Mouse (Mus musculus) brain, embryonic 14.5 days (tissue): ENCODE measurements at regions not wholly inside any gene's neighbourhood (a gene's known extent, or its start where the extent isn't known, plus 50 kb on each side); places are given as distances from the start of the nearest gene placed in this dataset.

Experiments used
- DNase-seq: peaks from one replicate; pipeline ENCODE4 v3.0.0-alpha.2; 2011; ENCODE audit warnings: low read depth
- CTCF ChIP-seq: fragments of 200-500 bp; IDR thresholded peaks from 2 replicates; pipeline ENCODE4 v1.5.1; 2012; ENCODE audit warnings: inconsistent platforms, mild to moderate bottlenecking, moderate library complexity, borderline replicate concordance; ENCODE audit not compliant: insufficient read depth, insufficient read length; ENCODE audit errors: extremely low read depth
- POLR2A ChIP-seq: fragments of 200-500 bp; IDR thresholded peaks from 2 replicates; pipeline ENCODE4 v1.6.1; 2012; ENCODE audit warnings: mild to moderate bottlenecking, inconsistent platforms, borderline replicate concordance; ENCODE audit not compliant: poor library complexity, insufficient read depth, insufficient read length, severe bottlenecking; ENCODE audit errors: extremely low read depth

DNA sequence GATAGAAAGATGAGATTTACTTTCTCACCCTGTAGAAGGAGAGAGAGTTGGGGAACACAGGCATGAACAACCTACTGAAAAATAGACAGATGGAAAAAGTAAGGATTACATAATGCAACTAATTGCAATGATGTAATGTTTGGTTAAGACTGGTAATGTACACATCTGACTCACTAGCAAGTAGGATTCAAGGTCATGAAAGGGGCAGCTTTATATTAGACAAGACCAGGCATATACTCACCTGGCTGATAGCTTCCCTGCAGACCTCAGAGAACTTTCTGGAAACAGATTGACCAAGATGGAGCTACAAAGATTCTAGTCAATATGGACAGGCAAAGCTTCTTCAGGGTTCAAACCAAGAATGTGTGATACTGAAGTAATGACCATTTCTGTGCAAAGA is 227.7 kb upstream of the Dab2 start:
- DNase-seq, result no peak
- TF ChIP-seq POLR2A, result no peak
- no peak for TF ChIP-seq CTCF

DNA sequence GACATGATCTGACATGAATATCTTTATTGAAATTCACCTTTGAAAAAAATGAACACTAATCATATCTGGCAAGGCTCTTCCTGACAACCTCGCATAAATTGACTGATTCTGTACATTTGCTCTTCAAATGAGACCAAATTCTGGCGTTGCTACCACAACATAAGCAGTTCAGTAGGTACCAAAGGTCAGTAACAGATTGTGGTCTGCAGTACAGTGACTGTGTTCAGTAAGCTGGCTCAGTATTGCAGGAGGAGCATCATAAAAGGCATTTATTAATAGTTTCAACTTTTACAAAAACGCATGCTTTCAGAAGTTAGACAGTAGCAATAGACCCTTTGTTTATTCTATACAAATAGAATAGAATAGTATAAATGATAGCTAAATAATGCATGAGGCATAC is 226.7 kb upstream of the Dab2 start:
- TF ChIP-seq CTCF (no peak), POLR2A (no peak)
- DNase-seq, result no peak

DNA sequence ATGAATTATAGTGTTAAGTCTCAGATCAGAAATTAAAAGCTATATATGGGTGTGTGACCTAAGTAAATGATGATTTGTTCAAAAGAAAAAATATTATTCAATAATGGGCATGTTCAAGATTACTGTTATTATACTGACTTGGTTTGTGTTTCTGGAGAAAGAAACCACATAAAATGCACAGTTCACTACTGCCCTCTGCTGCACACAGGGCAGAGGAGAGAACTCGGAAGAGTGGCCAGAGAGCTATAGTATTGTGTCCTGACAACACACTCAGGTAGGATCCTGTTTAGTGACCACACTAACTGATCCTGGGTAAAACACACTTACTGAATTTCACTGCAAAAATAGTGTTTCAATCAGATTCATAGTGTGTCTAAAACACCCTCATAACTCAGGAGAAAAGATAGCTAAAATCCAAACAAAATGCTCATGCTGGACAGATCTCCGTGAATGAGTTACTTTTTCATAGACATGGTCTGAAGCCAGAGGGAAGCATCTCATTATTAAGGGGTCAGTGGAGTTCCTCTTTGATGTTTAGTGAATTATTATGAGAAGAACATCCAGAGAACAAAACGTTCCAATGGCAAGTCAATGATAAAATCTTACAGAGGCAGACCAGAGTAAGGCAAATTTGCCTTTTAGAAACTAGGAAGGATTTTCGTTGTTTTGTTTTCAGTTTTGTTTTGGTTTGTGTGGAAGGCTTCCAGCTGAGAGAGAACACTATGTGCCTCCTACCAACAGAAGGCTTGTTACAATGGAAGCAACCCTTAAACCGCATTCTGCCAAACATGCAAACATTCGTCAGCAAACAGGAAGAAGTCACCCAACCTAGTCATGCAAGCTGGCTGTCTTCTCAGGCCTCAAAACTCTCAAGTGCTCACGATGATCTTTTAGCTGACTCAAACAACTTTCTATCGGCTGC is 218.6 kb upstream of the Dab2 start:
- peak; percentile 62 for DNase-seq
- TF ChIP-seq CTCF (peak; percentile 68; the same call in 1 of the 2 replicates), POLR2A (no peak)

DNA sequence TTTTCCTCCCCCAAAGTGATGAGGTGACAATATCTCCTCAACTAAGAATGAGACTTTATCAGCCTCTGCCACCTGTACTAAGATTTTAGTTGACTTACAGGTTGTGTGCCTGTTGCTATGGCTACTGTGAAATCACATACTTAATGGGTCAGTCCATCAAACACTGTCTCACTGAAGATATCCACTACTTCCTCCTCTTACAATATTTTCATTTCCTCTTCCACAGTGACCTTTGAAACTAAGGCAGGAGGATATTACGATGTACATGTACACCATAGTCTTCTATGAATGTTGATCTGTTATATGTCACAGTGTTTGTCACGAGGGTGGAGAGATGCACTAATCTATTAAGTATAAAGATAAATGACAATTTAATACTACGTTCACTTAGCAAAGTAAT is 212.4 kb upstream of the Dab2 start:
- DNase-seq, result no peak
- TF ChIP-seq CTCF, result no peak
- TF ChIP-seq POLR2A, result no peak

DNA sequence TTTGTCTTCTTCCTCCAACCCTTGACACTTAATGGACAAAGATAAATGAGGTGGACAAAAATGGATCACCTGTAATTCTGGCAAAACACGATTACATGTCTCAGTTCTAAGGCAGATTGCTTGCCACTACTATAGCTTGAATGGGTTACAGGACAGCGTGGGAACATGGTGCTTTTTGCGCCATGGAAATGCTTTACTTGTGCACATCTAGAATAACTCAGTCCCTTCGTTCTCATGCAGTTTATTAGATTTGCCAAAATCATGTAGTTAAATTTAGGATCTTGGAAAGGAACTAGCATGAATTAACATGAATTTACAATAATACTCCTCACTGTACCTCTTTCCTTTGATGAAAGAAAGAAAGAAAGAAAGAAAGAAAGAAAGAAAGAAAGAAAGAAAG is 211.1 kb upstream of the Dab2 start:
- TF ChIP-seq CTCF, result no peak
- no peak for TF ChIP-seq POLR2A
- no peak for DNase-seq

DNA sequence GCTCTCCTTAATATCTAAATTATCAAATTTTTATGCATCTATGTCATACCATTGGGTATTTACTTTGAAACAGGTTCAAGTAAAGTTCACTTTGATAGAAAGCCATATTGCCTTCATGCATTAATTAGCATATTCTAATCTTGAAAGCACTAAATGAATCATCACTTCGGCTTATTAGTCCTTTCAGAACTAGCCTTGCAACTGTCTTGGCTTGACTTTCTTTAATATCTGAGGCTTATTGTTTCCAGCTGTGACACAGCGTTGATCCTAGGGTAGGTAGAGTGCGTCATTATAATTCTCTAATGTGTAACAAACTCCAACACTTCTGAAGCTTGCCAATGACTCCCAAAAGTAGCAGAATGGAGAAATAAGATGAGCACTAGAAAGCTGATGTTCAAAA is 169.9 kb upstream of the Dab2 start:
- TF ChIP-seq CTCF (no peak), POLR2A (no peak)
- no peak for DNase-seq

DNA sequence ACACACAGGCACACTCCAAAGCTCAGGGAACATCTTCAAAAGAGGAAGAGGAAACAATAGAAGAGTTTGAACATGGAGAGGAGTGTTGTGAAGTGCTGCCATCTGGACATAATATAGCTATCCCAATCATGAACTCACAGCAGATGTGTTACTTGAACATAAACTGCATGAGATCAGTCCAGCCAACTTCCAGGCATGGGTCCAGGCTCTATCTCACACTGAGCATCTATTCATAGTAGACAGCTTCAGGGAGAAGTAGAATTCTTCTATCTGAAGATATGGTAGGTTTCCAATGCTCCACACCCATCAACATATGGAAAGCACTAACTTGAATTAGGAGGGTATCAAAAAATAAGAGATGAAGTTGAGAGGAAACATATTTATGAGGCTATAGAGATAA is 167.4 kb upstream of the Dab2 start:
- TF ChIP-seq CTCF (no peak), POLR2A (no peak)
- DNase-seq, result no peak

DNA sequence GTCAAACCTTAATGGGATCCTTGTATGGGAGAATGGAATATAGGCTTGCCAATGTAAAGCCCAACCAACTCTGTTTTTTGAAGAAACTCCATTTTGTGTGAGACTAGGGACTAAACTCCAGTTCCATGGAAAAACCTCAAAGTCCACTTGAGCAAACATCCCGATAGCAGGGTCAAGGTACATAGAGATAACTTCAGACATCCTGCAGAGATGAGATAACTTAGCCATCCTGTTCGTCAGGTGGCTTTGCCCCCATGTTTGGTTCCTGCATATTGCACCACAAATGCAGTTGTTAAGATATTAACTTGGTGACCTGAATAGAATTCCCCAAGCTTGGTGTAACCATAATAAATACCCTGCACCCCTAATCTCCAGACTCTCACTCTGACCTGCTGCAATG is 154.5 kb upstream of the Dab2 start:
- TF ChIP-seq POLR2A (no peak), CTCF (no peak)
- no peak for DNase-seq

DNA sequence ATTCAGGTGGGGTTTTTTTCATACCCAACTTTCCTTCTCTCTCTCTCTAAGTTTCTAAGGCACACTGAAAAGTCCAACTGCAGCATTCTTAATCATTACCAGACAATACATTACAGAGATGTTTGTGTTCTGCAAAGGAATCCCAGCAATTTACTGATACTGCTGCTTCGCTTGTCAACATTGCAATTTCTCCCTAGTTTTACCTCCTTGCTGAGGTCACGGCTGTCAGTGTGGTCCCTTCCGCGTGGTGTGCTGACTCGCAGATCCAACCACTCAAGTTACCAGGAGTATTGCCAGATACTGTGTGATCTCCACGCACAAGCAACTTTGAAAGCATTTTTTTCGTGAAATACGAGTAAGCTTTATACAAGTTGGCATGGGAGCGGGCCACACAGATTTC is 144.9 kb upstream of the Dab2 start:
- TF ChIP-seq CTCF (no peak), POLR2A (no peak)
- peak; percentile 1 for DNase-seq

DNA sequence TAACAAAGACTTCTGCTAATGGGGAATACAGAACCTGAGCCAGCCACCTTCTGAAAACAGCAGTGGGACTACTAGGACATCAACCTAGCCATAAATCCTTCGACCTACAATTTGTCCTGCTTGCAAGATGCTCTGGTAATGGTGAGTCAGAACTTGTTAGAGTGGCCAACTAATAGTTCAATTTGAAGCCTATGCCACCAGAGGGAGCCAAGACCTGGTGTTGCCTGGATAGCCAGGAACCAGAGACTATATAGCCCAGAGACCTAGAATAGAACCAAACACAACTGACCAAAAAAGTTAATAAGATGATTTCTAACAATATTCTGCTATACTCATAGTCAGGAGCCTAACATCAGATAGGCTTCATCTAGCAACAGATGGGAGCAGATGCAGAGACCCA is 119.3 kb upstream of the Dab2 start:
- TF ChIP-seq POLR2A (no peak), CTCF (no peak)
- DNase-seq, result no peak

DNA sequence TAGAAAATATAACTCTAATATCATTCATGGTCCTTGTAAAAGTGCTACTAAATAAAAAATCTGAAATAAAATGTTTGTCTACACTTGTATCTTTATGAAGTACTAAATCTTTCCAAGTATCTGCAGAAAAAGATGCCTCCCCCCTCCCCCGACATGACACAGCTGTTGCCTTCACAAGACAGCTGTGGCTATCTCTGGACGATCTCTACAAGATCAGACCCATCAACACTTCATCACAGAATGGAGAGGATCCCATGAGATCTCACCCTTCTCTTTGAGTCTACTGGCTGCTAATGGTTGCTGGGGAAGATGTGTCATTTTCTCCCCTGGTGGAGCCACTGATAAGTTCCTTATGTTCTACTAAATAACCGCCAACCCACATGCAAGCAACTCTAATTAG is 116.0 kb upstream of the Dab2 start:
- no peak for DNase-seq
- TF ChIP-seq POLR2A (no peak), CTCF (no peak)

DNA sequence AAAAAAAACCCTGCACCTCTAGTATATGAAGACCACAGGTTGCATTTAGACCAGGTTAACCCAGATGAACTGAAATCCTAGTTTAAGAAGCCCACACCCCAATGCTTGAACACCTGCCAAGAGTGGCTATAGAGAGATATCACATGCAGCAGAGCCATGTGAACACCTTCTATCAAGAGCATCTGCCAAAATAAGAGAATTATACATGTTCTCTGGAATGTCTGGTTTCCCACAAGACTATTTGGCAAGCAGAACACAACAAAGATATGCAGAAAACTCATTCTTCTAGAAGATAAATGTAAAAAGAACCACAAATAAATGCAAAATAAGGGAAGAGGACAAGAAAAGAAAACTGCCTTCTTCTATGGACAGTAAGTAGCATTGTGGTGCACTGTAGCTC is 107.7 kb upstream of the Dab2 start:
- DNase-seq, result no peak
- no peak for TF ChIP-seq CTCF
- no peak for TF ChIP-seq POLR2A

DNA sequence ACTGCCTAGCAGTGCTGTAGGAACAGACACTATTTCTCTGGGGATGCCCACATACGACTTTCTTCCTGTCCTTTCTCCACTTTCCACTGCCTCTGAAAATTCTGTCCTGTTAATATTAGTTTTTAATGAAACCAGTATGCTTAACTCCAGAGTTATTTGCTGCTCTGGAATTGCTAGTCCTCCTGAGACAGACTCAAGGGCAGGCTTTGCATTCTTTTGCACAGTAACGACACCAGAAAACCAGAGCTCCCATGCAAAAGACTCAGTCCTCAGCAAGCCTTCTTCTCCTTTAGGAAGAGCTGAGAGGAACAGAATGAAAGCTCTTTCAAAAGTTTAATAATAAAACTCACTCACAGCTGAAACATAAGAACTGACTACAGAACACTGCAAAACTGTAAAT is 92.3 kb upstream of the Dab2 start:
- TF ChIP-seq CTCF (no peak), POLR2A (no peak)
- no peak for DNase-seq

DNA sequence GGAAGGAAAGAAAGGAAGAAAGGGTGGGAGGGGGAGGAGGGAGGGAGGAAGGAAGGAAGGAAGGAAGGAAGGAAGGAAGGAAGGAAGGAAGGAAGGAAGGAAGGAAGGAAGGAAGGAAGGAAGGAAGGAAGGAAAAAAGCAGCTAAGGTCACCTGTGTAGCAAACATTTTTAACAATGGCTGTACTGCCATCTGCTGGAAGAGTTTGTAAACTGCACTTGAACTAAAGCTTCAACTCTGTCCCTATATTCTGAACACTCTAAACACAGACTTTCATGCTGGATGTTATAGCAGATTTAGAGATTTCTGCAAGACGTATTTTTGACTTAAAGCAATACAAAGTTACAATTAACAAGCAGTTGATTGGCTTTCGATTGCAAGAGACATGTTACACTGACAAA is 90.3 kb upstream of the Dab2 start:
- DNase-seq, result peak; percentile 67
- peak; percentile 51; the same call in 1 of the 2 replicates for TF ChIP-seq CTCF
- no peak for TF ChIP-seq POLR2A
